Mouse (Mus musculus) 3134 (cell line): ENCODE data around the gene Gm13306.
"Not testable (repeated sequence)": the region's sequence is repeated elsewhere in the genome, so short reads cannot be mapped to it uniquely, and the experiment has no call there.

Experiments used
- DNase-seq: peaks from one replicate; pipeline ENCODE4 v3.0.0-alpha.2; 2011; ENCODE audit warnings: low spot score; ENCODE audit not compliant: insufficient read length; ENCODE audit errors: extremely low read depth

The Gm13306 gene

DNA sequence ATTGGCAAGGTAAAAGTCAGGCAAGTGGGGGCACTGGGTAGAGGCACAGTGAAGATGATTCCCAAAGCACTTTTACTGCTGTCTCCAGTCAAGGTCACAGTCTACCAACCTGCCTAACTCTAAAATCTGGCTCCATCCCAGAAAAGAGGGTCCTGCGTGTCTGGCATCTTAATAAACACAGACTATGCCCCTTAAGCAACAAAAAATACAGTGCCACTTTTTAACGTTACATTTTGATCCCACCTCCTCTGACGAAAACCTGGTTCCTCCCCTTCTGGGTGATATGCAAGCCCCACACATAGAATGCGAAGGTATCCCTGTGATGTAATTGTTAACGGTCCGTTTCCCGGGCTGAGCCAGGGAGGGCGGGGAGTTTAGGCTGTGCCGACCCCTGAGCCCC lies at the start of gene Gm13306:
Gm13306 (plus strand) TSS at position 301 of the 400 bp plus-strand sequence.
- not testable (repeated sequence) for DNase-seq

DNA sequence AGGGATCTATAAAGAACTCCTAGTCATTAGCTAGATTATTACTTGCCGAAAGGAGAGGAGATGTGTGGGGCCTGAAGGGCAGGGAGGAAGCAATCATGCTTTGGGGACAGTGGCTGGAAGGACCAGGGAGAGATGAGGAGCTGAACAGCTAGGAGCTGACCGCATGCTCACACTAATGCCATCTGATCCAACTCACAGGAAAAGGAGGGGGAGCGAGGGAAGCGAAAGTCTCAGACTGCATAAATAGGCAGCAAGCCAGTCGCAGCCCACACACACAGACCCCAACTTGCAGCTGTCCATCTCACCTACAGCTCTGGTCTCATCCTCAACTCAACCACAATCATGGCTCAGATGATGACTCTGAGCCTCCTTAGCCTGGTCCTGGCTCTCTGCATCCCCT lies 38.7 kb upstream of the Gm13306 start, which contains the start of gene Gm13304:
Gm13304 (plus strand) TSS at position 301 of the 400 bp plus-strand sequence.
- not testable (repeated sequence) for DNase-seq

DNA sequence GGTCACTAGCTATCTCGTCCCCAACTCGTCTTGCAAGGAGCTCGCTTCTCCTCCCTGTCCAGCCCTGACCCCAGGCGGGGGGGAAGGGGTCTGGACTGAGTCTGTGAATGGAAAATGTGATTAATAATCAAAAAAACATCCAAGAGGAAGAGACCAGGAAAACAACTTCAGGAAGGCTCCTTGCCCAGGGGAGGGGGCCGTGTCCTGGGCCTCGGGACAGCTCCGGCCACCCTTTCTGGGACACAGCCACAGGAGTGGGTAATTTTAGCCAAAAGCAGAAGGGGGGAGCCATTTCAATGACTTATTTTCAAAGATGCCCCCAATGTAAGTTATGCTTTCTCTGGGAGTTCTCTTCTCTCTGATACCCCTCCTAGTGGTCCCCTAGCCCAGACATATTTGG lies 15.3 kb downstream of the Gm13306 start, which contains the start of gene Gm13305:
Gm13305 (minus strand) TSS at position 101 of the 400 bp plus-strand sequence.
- not testable (repeated sequence) for DNase-seq

DNA sequence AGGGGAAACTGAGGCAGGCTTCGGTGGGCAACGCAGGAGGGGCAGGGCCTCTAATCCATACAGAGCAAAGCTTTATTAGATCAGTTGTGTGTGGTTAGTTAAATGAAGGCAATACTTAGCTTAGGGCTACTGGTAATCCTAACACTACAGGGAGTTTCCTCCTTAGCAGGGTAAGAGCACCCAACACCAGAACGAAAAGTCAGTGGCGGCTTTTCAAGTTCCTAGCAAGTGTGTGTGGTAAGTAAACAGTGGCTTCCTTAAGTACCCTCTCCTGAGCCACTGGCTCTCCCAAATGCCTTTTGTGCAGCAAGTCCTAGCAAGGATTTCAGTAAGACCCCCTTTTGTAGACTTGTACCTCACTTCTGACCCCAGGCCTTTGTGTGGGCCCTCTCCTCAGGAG lies 25.0 kb downstream of the Gm13306 start:
- not testable (repeated sequence) for DNase-seq

DNA sequence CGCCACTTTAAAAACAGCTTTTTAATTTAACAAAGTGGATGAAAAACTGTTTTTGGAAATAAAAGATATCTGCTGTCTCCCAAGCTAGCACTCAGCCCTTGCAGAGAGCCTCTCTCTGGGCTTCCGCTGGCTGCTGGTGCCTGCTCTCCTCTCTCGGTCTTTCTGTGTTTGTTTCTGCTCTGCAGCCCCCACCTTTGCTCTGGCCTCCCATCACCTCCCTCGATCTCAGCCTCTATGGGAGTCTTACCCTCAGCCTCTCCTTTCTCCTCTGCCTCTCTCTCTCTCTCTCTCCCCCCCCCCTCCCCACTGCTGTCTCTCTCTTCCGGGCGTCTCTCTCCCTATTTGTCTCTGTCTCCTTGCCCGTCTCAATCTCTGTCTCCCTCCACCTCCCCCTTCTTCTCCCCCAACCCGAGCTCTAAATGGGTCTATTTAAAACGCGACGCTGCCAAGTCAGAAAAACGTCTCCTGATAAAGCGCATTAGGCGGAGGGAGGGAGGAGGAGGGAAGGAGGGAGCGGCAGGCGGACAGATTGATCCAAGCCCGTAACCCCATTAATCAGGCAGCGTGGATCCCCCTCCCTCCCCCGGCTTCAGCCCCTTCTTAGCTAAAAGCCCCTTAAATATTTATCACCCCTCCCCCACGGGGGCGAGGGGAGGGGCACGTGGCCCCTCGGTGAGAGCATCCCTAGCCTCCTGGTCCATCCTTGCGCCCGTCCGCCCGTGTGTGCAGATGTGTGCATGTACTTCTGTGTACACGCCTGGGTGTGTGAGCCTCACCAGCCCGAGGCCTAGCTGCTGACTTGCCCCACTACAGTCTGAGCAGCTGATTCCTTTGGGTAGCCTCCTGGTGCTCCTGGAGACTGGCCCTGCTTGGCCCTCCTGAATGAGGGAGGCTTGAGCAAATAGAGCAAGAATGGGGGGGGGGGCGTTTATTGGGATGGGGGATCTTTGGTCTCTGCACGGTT lies 30.3 kb downstream of the Gm13306 start:
- not testable (repeated sequence) for DNase-seq

DNA sequence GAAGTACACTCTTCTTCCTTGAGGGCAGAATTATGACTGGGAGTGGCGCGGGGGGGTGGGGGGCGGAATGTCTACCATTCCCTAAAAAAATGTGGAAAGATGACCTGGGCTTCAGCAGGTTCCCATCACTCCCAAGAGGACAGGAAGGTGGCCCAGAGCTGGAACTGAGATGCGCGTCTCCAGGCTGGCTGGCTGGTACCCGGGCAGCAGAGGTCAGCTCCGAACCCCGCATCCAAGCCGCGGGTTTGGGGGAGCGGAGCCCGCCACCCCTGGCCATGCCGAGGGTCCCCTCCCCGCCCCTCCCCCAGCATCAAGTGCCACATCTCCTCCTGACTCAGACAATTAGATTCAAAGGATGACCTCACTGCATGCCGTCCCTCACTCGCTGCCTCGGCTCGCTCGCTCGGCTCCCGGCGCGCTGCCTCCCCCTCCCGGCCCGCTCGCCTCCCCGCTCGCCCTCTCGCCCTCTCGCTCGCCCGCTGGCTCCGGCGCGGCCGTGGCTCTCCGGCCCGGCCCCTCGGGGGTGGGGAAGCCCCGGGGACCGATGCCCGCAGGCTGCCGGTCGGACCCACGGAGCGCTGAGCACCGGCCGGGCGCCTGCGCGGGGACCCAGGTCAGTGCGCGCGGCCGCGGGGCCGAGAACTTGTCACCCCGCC lies 31.2 kb downstream of the Gm13306 start:
- DNase-seq = not testable (repeated sequence)

DNA sequence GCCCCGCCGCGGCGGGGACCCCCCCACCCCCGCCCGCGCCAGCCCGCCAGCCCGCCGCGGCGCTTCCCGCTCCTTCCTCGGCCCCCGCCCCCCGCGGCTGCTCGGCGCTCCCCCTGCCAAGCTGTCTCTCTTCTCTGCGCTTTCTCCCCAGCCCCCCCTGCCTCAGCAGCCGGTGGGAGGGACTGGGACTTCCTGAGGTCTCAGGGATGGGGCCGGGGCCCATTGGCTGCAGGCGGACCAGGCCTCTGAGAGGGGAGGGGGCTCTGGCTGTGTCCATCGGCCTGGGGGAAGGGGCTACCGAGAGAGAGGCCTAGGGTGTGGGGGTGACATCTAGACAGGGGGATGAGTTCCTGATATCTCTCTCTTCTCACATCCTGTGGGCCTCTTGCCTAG lies 31.7 kb downstream of the Gm13306 start:
- not testable (repeated sequence) for DNase-seq
